Mouse (Mus musculus): ENCODE results near the gene 4933416C03Rik.

Gene 4933416C03Rik

GRCm38 (mm10) chr10:116113867-116114474 is at the start of gene 4933416C03Rik:
Gene 4933416C03Rik (minus strand): TSS chr10:116113917.
- DNase-seq (ENCODE audit: low read depth, low spot score) = no peak

GRCm38 (mm10) chr10:116162338-116162737 is 48.6 kb upstream of the 4933416C03Rik start:
- no peak for DNase-seq (ENCODE audit: low read depth, low spot score)

- DNase-seq (ENCODE audit: low read depth, low spot score) = no peak
These were observed 43.0 kb upstream of the 4933416C03Rik start for GRCm38 (mm10) chr10:116156699-116157098.

- DNase-seq (ENCODE audit: low read depth, low spot score) = no peak
These were observed 41.0 kb upstream of the 4933416C03Rik start for GRCm38 (mm10) chr10:116154707-116155106.

GRCm38 (mm10) chr10:116146091-116146490 is 32.4 kb upstream of the 4933416C03Rik start:
- no peak for DNase-seq (ENCODE audit: low read depth, low spot score)

- no peak for DNase-seq (ENCODE audit: low read depth, low spot score)
These were observed 30.0 kb upstream of the 4933416C03Rik start for GRCm38 (mm10) chr10:116143684-116144083.

GRCm38 (mm10) chr10:116140226-116140625 is 26.5 kb upstream of the 4933416C03Rik start:
- DNase-seq (ENCODE audit: low read depth, low spot score) = no peak

- DNase-seq (ENCODE audit: low read depth, low spot score) = no peak
These were observed 21.5 kb upstream of the 4933416C03Rik start for GRCm38 (mm10) chr10:116135187-116135586.

GRCm38 (mm10) chr10:116132233-116132632 is 18.5 kb upstream of the 4933416C03Rik start:
- DNase-seq (ENCODE audit: low read depth, low spot score) = no peak

- DNase-seq (ENCODE audit: low read depth, low spot score) = no peak
These were observed 17.5 kb upstream of the 4933416C03Rik start for GRCm38 (mm10) chr10:116131223-116131622.

GRCm38 (mm10) chr10:116130401-116130800 is 16.7 kb upstream of the 4933416C03Rik start:
- no peak for DNase-seq (ENCODE audit: low read depth, low spot score)

- DNase-seq (ENCODE audit: low read depth, low spot score) = no peak
These were observed 11.6 kb upstream of the 4933416C03Rik start for GRCm38 (mm10) chr10:116125364-116125763.

- DNase-seq (ENCODE audit: low read depth, low spot score) = no peak
These were observed 10.1 kb upstream of the 4933416C03Rik start for GRCm38 (mm10) chr10:116123808-116124207.

- no peak for DNase-seq (ENCODE audit: low read depth, low spot score)
These were observed 7.7 kb upstream of the 4933416C03Rik start for GRCm38 (mm10) chr10:116121463-116121862.

- no peak for DNase-seq (ENCODE audit: low read depth, low spot score)
These were observed 3.3 kb upstream of the 4933416C03Rik start for GRCm38 (mm10) chr10:116117060-116117459.

GRCm38 (mm10) chr10:116115881-116116677 is 2.4 kb upstream of the 4933416C03Rik start:
- no peak for DNase-seq (ENCODE audit: low read depth, low spot score)

- DNase-seq (ENCODE audit: low read depth, low spot score) = no peak
These were observed 849 bp downstream of the 4933416C03Rik start for GRCm38 (mm10) chr10:116112868-116113267.

GRCm38 (mm10) chr10:116108730-116109129 is 5.0 kb downstream of the 4933416C03Rik start:
- no peak for DNase-seq (ENCODE audit: low read depth, low spot score)

GRCm38 (mm10) chr10:116108176-116108575 is 5.5 kb downstream of the 4933416C03Rik start:
- no peak for DNase-seq (ENCODE audit: low read depth, low spot score)

- DNase-seq (ENCODE audit: low read depth, low spot score) = no peak
These were observed 15.2 kb downstream of the 4933416C03Rik start for GRCm38 (mm10) chr10:116098470-116098869.

- DNase-seq (ENCODE audit: low read depth, low spot score) = no peak
These were observed 17.3 kb downstream of the 4933416C03Rik start for GRCm38 (mm10) chr10:116096466-116096865.

- no peak for DNase-seq (ENCODE audit: low read depth, low spot score)
These were observed 29.8 kb downstream of the 4933416C03Rik start for GRCm38 (mm10) chr10:116083965-116084364.

- no peak for DNase-seq (ENCODE audit: low read depth, low spot score)
These were observed 32.9 kb downstream of the 4933416C03Rik start for GRCm38 (mm10) chr10:116080841-116081240.
